Mouse (Mus musculus): ENCODE data around the gene Sart3. TPM values are rescaled to one million over a fixed set of nuclear protein-coding genes. Genes with fewer than 3 reads are reported as not detected.
A peak's percentile ranks its signal among the peaks of the same experiment; 100 is the strongest.

Gene Sart3
- polyA plus RNA-seq, 1 experiment from 2014 or later: 100 TPM

DNA sequence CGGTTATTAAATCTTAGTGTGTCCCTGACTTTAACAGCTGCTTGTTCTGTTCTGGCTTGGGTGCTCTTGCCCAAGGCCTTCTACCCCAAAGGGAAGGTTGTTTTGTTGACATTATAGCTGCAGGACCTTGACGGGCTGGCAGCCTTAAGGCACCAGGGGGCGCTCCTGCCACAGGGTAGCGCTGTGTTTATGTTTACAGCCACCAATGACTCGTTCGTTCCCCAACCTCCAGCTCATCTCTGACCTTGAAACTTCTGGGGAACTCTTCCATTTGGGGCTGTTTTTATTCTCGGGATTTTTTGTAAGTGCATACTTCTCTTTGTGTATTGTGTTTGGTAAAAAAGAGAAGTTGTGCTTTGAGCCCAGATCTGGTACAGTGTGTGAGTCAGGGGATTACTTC, 1.4 kb upstream of the Sart3 start:
- Histone ChIP-seq H3K4me3 (peak overlapping the region; percentile 95), H3K9me3 (replicated peaks) (no peaks in the 10 kb centered on the region), H3K4me1 (peaks cover 28% of the 10 kb centered on the region), H3K27ac (no peak overlapping the region), H3K27me3 (ENCODE audit: low read depth, poor library complexity, severe bottlenecking) (no peaks in the 10 kb centered on the region), H3K36me3 (peaks cover 55% of the 10 kb centered on the region)
- 2% methylated on average over 7 of the region's 7 CpGs for WGBS
- DNase-seq (ENCODE audit: low spot score): peak; percentile 94

DNA sequence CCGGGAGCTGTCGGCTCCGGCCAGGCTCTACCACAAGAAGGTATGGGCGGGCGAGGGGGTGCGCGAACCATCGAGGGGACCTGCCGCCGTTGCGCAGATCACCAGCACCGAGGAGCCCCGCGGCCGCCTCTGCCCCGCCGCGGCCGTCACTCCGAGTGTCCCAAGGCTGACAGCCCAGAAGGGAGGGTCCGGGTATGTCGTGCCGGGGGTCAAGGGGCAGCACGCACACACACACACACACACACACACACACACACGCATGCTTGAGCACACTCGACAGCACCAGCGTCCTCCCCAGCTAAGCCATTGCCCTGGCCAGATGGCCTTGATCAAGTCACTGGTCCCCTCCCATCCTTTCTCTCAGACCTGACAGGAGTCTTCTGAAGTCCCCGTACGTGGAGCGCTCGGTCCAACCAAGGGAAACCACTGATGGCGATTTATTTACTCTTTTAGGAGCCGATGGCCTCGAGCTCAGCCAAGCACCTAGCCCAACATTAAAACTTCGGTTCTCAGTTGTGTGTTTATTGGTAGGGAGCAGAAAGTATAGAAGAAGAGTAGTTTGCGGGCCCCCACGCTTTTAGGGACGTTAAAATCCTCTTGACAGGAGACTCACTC, 702 bp upstream of the Sart3 start:
- 1% methylated on average over 38 of the region's 38 CpGs for WGBS
- peak overlapping the region; percentile 98 for H3K27ac ChIP-seq
- H3K4me3 ChIP-seq: peak overlapping the region; percentile 95
- H3K27me3 ChIP-seq (ENCODE audit: low read depth, poor library complexity, severe bottlenecking): no peaks in the 10 kb centered on the region
- no peaks in the 10 kb centered on the region for H3K9me3 ChIP-seq (replicated peaks)
- peaks cover 28% of the 10 kb centered on the region for H3K4me1 ChIP-seq
- no peak for DNase-seq (ENCODE audit: low spot score)
- peaks cover 55% of the 10 kb centered on the region for H3K36me3 ChIP-seq

DNA sequence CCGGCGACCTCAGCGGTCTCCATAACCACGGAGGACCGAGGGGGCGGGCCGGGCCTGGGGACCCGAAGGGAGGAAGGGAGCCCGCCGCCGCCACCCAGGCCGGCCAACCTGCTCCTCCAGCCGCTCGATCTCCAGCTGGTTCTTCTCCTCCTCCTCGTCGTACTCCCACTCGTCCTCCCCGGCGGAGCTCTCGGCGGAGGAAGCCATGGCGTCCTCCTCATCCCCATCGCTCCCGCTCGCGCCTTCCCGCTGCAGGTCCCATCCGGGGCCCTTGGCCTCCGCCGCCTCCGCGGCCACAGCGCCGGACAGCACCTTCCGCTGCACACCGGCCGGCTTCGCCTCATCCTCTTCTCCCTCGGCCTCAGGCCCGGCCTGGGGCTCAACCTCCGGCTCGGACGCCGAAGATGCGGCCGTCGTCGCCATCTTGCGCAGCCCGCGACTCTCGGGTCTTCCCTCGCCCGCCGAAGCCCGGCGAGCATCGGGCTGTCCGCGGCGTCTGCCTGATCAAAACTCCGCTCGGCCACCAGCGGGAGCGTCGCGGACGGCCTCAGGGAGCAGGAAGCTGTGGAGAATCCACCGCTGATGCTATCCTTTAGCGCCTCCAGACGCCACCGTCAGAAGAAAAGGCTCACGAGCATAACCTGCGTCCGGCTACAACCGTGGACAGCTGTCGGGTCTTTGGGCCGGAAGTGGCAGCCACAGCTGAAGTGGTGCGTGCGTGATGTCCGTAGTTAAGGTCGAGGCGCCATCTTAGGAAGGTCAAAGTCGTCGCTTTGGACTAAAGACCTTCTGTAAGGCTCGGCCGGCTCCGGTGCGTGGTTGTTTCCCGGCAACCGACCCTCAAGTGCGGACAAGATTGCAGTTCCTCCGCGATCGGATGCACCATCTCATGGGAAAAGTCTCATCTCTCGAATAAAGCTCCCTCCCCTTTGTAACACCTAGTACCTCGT, 822 bp downstream of the Sart3 start:
- H3K36me3 ChIP-seq: peaks cover 57% of the 10 kb centered on the region
- WGBS: under 1% methylated on average over 97 of the region's 97 CpGs
- peak overlapping the region; percentile 98 for H3K27ac ChIP-seq

DNA sequence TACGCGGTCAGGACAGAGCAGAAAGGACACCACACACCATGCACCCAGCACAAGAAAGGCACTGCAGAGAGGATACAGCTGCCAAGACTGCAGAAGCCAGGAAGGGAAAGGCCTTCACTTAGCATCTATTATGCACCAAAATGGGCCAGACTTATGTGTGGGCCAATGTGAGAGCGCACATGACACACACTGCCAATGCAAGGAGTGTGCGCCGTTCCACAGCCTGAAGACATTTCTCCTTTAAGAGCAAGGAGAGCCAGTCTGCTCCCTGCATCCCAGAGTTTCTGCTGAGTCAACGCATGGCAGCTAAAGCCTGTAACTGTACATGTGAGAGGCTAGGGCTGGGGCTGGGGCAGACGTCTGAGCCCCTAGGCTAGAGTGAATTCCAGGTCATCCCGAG, 3.5 kb downstream of the Sart3 start:
- peaks cover 60% of the 10 kb centered on the region for H3K36me3 ChIP-seq
- H3K9me3 ChIP-seq (replicated peaks): no peaks in the 10 kb centered on the region
- H3K27me3 ChIP-seq (ENCODE audit: low read depth, poor library complexity, severe bottlenecking): no peaks in the 10 kb centered on the region
- no peak for DNase-seq (ENCODE audit: low spot score)
- H3K4me1 ChIP-seq: peaks cover 26% of the 10 kb centered on the region
- 92% methylated on average over 8 of the region's 8 CpGs for WGBS
- H3K27ac ChIP-seq: no peak overlapping the region
- H3K4me3 ChIP-seq: no peak overlapping the region

More for the DNA sequence above, 822 bp downstream of the Sart3 start:
- H3K4me1 ChIP-seq: peaks cover 28% of the 10 kb centered on the region
- H3K27me3 ChIP-seq (ENCODE audit: low read depth, poor library complexity, severe bottlenecking): no peaks in the 10 kb centered on the region
- H3K9me3 ChIP-seq (replicated peaks): no peaks in the 10 kb centered on the region
- peak overlapping the region; percentile 95 for H3K4me3 ChIP-seq
- peak; percentile 88 for DNase-seq (ENCODE audit: low spot score)

DNA sequence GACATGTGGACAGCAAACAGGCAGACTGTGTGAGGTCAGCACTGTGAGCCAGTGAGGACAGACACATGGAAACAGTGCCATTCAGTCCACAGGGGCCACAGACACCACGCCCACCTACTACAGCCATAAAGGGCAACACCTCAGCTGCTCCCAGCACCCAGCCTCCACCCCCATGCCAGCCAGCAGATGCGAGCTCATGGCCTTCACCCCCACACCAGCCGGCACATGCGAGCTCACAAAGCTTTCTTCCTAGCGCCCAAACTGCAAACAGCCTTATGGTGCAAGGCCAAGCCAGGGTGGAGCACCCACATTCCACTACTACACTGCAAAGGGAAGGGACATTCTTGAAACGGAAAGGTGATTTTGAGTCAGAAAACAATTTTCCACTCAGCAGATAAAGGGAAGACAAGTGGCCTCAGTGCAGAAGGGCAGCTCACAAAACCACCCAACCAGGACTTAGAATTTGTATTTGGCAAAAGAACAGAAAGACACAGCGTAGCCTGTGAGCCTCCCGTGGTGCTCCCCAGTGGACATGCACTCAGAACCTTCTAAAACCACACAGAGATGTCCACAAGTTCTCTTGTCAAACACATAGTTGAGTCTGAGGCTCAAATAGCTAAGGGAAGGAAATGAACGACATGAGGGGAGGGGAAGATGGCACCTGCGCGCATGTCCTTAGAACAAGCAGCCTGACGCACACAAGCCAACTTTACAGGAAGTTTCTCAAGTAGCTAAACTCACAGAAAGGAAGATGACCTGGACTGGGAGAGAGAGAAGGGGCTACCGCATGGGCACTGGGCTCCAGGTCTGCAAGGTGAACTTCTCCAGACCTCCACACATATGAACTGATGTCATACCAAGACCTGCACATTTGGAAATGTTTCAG, 6.4 kb downstream of the Sart3 start:
- H3K27me3 ChIP-seq (ENCODE audit: low read depth, poor library complexity, severe bottlenecking): no peaks in the 10 kb centered on the region
- no peaks in the 10 kb centered on the region for H3K9me3 ChIP-seq (replicated peaks)
- H3K4me3 ChIP-seq: no peak overlapping the region
- peaks cover 18% of the 10 kb centered on the region for H3K4me1 ChIP-seq
- peaks cover 89% of the 10 kb centered on the region for H3K36me3 ChIP-seq
- H3K27ac ChIP-seq: no peak overlapping the region
- DNase-seq (ENCODE audit: low spot score): no peak
- 92% methylated on average over 13 of the region's 13 CpGs for WGBS

DNA sequence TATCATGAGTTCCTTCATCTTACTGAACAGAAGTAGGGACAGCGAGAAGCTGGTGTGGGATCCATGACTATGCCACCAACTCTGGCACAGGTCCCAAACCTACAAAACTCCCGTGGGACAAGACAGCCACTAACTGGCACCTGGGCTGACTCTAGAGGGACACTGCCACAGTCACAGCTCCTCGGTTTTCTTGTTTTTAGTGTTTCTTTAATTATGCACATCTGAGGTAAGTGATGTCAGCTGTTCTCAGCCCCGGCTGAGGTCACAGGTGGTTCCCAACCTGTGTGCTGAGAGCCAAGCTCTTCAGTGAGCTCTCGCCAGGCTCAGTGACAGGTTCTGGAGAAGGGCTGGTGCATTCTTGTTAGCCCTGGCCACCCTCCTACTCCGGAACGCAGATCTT, 7.9 kb downstream of the Sart3 start:
- WGBS: 92% methylated on average over 7 of the region's 7 CpGs
- no peaks in the 10 kb centered on the region for H3K9me3 ChIP-seq (replicated peaks)

DNA sequence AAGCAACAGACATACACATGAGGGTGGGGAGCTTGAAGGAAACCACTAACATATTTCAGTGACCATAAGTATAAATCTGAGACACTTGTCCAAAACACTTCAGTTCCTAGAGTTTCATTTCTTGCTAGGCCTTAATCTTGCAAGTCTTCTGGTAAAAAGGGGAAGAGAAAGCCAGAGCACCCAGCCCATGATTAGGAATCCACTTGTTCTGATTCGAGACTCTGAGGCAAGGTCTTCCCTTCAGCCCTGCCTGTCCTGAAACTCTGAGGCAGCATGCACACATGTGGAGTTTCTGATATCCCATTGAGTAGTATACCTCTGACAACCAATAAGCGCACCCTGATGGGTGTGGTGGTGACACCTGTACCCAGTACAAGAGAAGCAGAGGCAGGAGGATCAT, 10.7 kb downstream of the Sart3 start:
- Histone ChIP-seq H3K27ac (no peak overlapping the region), H3K36me3 (peaks cover 100% of the 10 kb centered on the region), H3K4me1 (no peaks in the 10 kb centered on the region), H3K27me3 (ENCODE audit: low read depth, poor library complexity, severe bottlenecking) (no peaks in the 10 kb centered on the region), H3K9me3 (replicated peaks) (no peaks in the 10 kb centered on the region), H3K4me3 (no peak overlapping the region)
- WGBS: 95% methylated on average over 2 of the region's 2 CpGs
- no peak for DNase-seq (ENCODE audit: low spot score)

More for the DNA sequence above, 7.9 kb downstream of the Sart3 start:
- H3K4me1 ChIP-seq: peaks cover 6% of the 10 kb centered on the region
- H3K27me3 ChIP-seq (ENCODE audit: low read depth, poor library complexity, severe bottlenecking): no peaks in the 10 kb centered on the region
- no peak overlapping the region for H3K4me3 ChIP-seq
- no peak overlapping the region for H3K27ac ChIP-seq
- no peak for DNase-seq (ENCODE audit: low spot score)
- H3K36me3 ChIP-seq: peaks cover 100% of the 10 kb centered on the region

DNA sequence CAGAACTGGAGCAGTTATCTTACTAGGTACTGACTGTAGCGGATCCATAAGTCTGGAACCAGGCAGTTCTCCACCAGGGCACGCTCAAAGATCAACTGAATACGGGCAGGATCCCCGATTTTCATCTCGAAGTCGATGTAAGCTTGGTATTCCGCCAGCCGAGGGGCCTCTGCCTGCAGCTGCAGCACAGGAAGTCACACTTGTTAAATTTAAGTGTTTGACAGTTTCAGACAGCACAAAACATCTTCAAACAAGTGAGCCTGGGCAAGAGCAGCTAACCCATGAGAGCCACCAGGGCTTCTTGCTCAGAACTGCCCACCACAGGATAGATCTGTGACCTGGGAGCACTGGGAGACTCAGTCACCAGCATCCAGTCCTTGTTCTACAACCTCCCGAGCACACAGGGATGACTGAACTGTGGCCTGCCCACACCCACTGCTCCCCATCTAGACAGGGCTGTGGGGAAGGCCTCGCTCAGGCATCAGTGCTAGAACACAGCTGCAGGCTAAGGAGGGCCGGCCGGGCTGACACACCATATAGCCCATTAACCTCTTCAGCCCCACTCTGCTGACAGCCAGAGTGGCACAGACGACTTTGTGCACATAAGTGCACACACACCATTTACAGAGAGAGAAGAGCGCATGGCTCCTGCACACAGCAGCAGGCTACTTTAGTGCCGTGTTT, 16.8 kb downstream of the Sart3 start:
- Histone ChIP-seq H3K27me3 (ENCODE audit: low read depth, poor library complexity, severe bottlenecking) (no peaks in the 10 kb centered on the region), H3K4me1 (no peaks in the 10 kb centered on the region), H3K36me3 (peaks cover 100% of the 10 kb centered on the region), H3K27ac (no peak overlapping the region), H3K9me3 (replicated peaks) (no peaks in the 10 kb centered on the region), H3K4me3 (no peak overlapping the region)
- no peak for DNase-seq (ENCODE audit: low spot score)
- 90% methylated on average over 15 of the region's 15 CpGs for WGBS

DNA sequence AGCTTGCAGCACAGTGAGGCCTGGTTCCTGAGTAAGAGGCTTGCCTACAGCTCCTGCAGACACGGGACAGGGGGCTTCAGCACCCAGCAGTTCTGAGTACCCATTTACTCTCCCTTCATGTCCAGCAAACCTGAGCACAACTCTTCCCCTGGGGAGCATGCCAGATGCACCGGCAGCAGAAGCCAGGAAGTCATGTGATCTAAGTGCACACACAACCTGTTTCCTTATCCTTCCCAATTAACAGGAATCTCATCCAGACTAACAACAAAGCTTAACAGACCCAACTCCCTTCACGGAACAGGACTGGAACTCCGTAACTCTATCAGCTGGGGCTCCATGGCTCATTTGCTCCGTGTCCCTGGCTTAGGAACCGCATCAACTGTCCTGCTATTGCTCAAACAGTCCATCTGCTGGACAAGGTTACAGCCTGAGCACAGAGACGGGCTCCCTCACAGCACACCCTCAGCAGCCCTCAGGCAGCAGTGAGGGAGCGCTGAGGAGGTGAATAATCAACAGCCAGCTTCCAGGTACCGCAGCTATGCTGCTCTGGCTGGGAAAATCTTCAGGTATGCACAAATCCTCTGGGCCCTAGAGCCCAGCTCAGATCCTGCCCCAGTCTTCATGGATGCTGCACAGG, 20.7 kb downstream of the Sart3 start:
- Histone ChIP-seq H3K27ac (no peak overlapping the region), H3K4me1 (no peaks in the 10 kb centered on the region), H3K27me3 (ENCODE audit: low read depth, poor library complexity, severe bottlenecking) (no peaks in the 10 kb centered on the region), H3K4me3 (no peak overlapping the region), H3K9me3 (replicated peaks) (no peaks in the 10 kb centered on the region), H3K36me3 (peaks cover 100% of the 10 kb centered on the region)
- WGBS: 95% methylated on average over 9 of the region's 9 CpGs
- no peak for DNase-seq (ENCODE audit: low spot score)

DNA sequence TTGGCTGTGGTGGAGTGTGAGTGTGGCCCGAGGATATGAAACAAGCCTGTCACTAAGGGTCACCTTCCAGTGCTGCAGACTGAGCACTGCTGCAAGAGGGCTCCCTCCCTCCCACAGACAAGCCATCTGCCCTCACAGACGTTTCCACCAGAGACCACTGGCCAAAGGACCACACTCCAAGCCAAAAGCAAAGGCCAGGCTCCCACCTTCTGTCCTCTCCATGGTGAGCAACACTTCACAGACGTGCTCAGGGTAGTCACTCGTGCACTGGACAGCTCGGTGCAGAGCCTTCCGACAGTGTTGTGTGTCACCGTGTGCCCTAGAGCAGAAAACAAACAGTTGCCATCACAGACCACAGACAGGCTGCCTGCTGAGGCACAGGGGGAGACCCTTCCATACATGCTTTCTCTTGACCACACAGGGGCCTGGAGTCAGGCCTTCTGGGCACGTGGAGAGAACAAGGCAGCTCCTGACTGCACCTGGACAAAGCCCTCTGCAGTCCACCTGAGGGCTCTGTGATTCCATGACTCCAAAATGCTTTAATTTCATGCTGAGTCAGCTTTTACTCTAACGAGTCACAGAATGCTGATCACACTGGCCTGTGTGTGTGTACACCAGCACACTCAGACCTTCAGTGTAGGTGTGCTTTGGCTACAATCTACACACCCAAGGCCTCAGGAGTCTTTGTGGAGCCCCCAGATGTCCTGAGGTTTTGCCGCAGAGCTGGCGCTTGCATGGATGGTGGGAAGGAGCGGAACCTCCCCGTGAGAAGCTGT, 23.6 kb downstream of the Sart3 start:
- Histone ChIP-seq H3K4me1 (no peaks in the 10 kb centered on the region), H3K27ac (no peak overlapping the region), H3K4me3 (no peak overlapping the region), H3K9me3 (replicated peaks) (no peaks in the 10 kb centered on the region), H3K27me3 (ENCODE audit: low read depth, poor library complexity, severe bottlenecking) (no peaks in the 10 kb centered on the region), H3K36me3 (peaks cover 100% of the 10 kb centered on the region)
- no peak for DNase-seq (ENCODE audit: low spot score)
- 95% methylated on average over 13 of the region's 13 CpGs for WGBS

DNA sequence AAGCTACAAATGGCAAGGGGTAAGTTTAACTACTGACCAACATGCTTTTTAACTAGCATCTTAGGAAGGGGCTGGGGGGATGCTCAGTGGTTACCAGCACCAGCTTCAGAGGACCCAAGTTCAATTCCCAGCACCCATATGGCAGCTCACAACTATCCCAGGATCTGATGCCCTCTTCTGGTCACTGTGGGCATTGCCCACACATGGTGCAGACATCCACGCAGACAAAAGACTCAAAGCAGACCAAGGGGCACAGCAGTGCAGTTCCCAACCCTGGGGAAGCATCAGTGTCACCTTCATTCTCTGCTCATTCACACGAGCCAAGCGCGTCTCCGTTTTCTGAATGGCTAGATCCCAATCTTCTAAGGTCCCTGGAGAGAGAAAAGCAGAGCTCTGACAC, 24.7 kb downstream of the Sart3 start:
- WGBS: 97% methylated on average over 5 of the region's 5 CpGs
- H3K9me3 ChIP-seq (replicated peaks): no peaks in the 10 kb centered on the region

More for the DNA sequence above, 24.7 kb downstream of the Sart3 start:
- Histone ChIP-seq H3K27me3 (ENCODE audit: low read depth, poor library complexity, severe bottlenecking) (no peaks in the 10 kb centered on the region), H3K4me1 (no peaks in the 10 kb centered on the region), H3K27ac (no peak overlapping the region), H3K36me3 (peaks cover 100% of the 10 kb centered on the region), H3K4me3 (no peak overlapping the region)
- no peak for DNase-seq (ENCODE audit: low spot score)
